Mouse (Mus musculus) liver, embryonic 14.5 days (tissue): Measurements from ENCODE around the gene Ada.

Experiments used
- CTCF ChIP-seq: IDR thresholded peaks from 2 replicates; pipeline ENCODE4 v1.5.1; 2016; ENCODE audit warnings: antibody characterized with exemption, low read depth, control low read depth
- EP300 ChIP-seq: IDR thresholded peaks from 2 replicates; pipeline ENCODE4 v1.6.1; 2016; ENCODE audit warnings: antibody characterized with exemption, low read depth

- TF ChIP-seq CTCF (no peak), EP300 (no peak)
Measured at GRCm38 (mm10) chr2:163693716-163694314, 56.2 kb downstream of the Ada start.
